ENCODE assay signal across 8 mouse cellular contexts in the genomic region with DNA sequence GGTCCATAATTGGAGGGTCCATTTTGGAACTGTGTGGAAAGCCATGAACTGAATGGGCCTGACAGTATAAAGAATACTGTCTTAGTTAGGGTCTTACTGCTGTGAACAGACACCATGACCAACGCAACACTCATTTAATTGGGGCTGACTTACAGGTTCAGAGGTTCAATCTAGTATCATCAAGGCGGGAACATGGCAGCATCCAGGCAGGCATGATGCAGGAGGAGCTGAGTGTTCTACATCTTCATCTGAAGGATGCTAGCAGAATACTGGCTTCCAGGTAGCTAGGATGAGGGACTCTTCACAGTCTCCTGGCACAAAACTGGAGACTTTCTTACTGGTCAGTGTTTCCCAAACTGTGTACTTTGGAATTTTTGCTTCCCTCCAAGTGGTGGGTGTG.
A peak's percentile ranks its signal among the peaks of the same experiment; 100 is the strongest.
DNase-seq lines count a peak whose midpoint lies in the region.

No protein-coding gene starts in this region.

- peak; percentile 43 to 82 for DNase-seq in adrenal gland, adult (ENCODE audit: inconsistent age in 2 of 2, low spot score in 1 of 2)
- DNase-seq in cerebellum, adult 9-10 months: peak; percentile 44
- peak; percentile 53 for DNase-seq in gastrocnemius, postnatal 4 days (ENCODE audit: low spot score in 2 of 2)
- DNase-seq in kidney, adult 18-20 months: peak; percentile 51
- peak; percentile 64 for DNase-seq in layer of hippocampus, adult 11-12 months (ENCODE audit: low spot score)
- peak; percentile 46 for DNase-seq in ovary, adult 18-20 months (ENCODE audit: low spot score)
- peak; percentile 53 for DNase-seq in testis, postnatal 14 days (ENCODE audit: low spot score)
- DNase-seq in urinary bladder, postnatal 14 days (ENCODE audit: low spot score): peak; percentile 48

Comparison
In these comparisons a context has a peak if more than half of its experiments do, and no peak if none do; other contexts are left out.
1. Peak in every context shown above with its lines: DNase-seq.